Mouse (Mus musculus) cerebellum, adult 11 months (tissue): ENCODE measurements around the gene Fam161a.

Source experiments
- DNase-seq: peaks from one replicate; pipeline ENCODE4 v3.0.0; 2022

Fam161a gene

GRCm38 (mm10) chr11:23007481-23008180, at the start of gene Fam161a:
Gene Fam161a, plus strand, starts transcription at chr11:23007531.
- DNase-seq: peak; percentile 76

- no peak for DNase-seq
Observed at GRCm38 (mm10) chr11:22957791-22958374, 49.4 kb upstream of the Fam161a start.

DNA sequence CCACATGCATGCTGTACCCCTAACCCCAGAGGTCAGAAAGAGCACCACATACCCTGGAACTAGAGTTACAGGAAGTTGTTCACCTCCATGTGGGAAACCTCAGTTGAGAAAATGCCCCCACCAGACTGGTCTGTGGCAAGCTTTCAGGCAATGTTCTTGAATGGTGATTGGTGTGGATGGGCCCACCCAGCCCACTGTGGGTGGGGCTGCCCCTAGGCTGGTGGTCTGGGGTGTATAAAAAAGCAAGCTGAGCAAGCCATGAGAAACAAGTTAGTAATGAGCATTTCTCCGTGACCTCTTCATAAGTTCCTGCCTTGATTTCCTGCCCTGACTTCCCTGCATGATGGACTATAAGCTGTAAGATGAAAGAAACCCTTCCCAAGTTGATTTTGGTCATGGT, 45.2 kb upstream of the Fam161a start:
- DNase-seq: no peak

- DNase-seq: no peak
Observed at GRCm38 (mm10) chr11:22964401-22964800, 42.9 kb upstream of the Fam161a start.

- no peak for DNase-seq
Observed at GRCm38 (mm10) chr11:22965503-22965902, 41.8 kb upstream of the Fam161a start.

DNA sequence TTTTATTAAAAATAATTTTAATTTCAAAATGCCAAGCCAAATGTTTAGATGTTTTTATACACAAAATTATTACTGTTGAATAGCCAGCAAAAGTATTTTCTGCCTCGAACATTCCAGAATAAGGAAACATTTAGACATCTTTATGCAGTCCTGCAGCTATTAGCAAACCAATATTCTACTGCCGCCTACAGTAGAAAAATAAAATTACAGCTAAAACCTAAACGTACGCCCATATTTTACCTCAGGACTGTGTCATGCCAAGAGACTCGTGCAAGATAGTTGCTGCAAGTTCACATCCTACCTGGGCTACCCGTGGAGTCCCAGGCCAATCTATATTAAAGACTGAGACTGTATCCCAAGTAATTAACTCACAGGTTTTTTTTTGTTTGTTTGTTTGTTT, 37.8 kb upstream of the Fam161a start:
- no peak for DNase-seq

DNA sequence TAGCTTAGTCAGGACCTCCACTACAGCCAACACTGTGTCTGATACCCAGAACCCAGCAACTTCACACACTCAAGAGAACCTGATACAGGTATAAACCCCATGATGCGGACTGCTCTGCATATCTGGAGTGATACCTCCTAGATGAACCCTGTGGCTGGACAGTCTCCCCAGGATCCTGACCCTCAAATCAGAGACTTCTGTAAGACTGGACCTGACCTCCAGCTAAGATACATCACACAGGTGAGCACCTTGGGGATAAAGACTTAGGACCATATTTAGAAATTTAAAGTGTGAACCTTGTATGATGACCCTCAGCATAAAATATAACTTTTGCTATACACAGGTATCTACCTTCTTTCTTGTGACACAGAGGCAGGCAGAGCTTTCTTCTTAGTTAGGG, 36.8 kb upstream of the Fam161a start:
- DNase-seq: no peak

- peak; percentile 75 for DNase-seq
Observed at GRCm38 (mm10) chr11:22971835-22972709, 35.3 kb upstream of the Fam161a start, which contains the start of gene Zrsr1. Gene Zrsr1, plus strand, starts transcription at chr11:22972005.

DNA sequence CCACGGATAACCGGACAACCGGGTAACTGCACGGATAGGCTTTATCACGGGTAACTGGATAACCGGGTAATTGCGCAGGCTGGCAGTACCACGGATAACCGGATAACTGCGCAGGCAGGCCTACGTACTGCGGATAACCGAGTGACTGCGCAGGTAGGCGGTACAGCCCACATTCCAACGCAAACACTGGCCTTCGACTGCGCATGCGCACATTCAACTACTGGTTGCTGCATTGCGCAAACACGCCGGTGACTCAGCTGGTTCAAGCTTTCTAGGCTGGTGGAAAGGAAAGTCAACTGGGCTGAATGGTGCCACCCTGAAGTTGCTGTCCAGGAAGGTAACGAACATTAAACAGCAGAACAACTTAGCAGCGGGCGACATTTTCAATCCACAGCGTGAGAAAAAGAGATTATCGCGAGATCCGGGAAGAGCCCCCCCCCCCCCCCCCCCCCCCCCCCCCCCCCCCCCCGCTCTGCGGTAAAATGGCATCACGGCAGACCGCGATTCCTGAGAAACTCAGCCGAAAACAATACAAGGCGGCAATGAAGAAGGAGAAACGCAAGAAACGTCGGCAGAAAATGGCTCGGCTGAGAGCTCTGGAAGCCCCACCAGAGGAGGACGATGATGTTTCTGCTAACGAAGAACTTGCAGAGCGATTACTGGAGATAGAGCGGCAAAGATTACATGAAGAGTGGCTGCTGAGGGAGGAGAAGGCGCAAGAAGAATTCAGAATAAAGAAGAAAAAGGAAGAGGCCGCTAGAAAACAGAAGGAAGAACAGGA, 34.4 kb upstream of the Fam161a start:
- DNase-seq: peak; percentile 81

DNA sequence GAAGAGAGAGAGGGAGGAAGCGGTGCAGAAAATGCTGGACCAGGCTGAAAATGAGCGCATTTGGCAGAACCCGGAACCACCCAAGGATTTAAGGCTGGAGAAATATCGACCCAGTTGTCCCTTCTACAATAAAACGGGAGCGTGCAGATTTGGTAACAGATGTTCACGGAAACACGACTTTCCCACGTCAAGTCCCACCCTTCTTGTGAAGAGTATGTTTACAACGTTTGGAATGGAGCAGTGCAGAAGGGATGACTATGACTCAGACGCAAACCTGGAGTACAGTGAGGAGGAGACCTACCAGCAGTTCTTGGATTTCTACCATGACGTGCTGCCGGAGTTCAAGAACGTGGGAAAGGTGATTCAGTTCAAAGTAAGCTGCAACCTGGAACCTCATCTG, 33.7 kb upstream of the Fam161a start:
- no peak for DNase-seq

DNA sequence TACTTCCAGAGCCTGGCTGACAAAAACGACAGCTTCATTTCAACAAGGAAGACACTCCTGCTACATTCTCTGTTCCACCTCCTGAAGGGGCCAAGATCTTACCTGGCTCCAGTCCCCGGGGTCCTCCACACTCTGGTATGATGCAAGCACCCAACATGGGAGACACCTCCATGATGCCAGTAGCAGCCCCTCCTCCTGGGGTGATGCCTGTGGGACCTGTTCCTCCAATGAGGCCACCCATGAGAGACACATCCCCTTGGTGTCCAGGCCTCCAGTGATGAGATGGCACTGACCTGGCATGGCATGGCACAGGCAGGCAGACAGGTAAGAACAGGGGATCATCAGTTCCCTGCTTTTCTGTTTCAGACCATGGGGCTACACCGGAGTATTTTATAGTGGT, 29.1 kb upstream of the Fam161a start:
- DNase-seq: no peak

- peak; percentile 64 for DNase-seq
Observed at GRCm38 (mm10) chr11:22978711-22979110, 28.6 kb upstream of the Fam161a start.

- no peak for DNase-seq
Observed at GRCm38 (mm10) chr11:22979221-22979620, 28.1 kb upstream of the Fam161a start.

DNA sequence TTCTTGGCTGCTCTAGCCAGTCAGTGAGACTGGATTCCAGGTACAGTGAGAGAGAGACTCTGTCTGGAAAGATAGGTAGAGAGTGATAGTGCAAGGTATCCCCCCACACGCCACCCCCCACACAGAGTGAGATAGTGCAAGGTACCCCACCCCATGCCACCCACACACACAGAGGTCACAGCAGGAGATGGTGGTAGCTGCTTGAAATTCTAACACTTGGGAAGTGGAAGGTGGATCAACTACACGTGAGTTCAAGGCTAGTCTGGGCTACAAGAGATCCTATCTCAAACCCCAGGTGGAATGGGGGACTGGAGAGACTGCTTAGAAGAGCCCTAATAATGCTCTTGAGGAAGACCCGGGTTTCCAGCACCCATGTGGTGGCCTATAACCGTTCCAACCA, 26.3 kb upstream of the Fam161a start:
- no peak for DNase-seq

DNA sequence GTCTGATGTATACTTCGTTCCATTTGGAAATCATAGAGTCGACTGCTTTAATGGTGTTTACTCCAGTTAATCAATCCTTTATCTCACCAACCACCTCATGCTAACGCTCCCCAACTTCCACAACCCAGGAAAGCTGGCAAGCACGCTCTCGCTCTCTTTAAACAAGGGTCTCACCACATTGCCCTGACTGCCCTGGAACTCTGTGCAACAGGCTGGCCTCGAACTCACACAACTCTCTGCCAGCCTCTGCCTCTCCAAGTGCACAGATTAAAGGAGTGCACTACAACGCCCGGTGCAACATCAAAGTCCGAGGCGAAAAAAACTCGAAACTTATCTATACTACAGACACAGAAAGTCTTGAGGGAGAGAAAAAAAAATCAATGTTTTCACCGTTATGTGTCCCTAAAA, 25.8 kb upstream of the Fam161a start:
- no peak for DNase-seq

- DNase-seq: peak; percentile 94
Observed at GRCm38 (mm10) chr11:22981984-22982757, 25.2 kb upstream of the Fam161a start, which contains the start of the genes Gm28048 and Commd1. Gene Gm28048, minus strand, starts transcription at chr11:22982090. Gene Commd1, minus strand, starts transcription at chr11:22982382.

GRCm38 (mm10) chr11:22982846-22983245, 24.5 kb upstream of the Fam161a start:
- no peak for DNase-seq

GRCm38 (mm10) chr11:22985510-22985909, 21.8 kb upstream of the Fam161a start:
- DNase-seq: no peak

DNA sequence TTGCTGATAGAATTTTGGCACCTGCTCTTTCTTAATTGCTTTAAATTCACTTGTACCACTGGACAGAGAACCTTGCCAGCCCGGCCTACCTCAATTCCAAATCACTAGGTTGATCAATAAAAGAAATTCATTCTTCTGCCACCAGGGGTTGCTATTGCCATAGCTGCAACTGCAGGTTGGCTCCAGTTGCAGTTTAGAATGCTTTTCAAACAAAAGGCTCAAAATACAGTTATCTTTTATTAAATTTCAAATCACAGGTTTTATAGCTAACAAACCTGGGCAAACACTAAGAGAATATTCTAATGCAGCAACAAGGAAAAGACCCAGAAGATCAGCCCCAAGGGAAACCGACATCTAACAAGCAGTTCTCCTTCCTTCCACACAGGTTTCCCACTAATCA, 20.0 kb upstream of the Fam161a start:
- DNase-seq: no peak

DNA sequence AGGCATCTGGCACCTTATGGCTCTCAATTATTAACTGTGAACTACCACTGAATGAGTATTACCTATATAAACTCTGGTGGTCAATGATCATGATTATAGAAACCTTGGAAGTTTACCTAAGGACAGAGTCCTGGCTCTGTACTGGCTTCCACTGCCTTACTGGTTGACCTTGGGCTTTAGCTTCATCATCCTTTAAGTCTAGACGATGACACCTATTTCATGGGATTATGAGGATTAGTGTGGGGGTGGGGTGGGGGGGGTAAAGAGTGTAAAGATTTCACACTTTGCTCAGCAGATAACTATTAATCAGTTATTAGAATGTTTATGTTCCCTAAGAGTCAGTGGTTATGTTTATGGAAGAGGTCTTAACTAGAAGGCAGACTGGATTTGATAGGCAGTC, 17.5 kb upstream of the Fam161a start:
- no peak for DNase-seq

GRCm38 (mm10) chr11:22990393-22991126, 16.8 kb upstream of the Fam161a start, which contains the start of gene Cct4:
Gene Cct4, plus strand, starts transcription at chr11:22990519.
- peak; percentile 88 for DNase-seq
